Comparison of ENCODE assay signal across 18 mouse cellular contexts in the genomic region with DNA sequence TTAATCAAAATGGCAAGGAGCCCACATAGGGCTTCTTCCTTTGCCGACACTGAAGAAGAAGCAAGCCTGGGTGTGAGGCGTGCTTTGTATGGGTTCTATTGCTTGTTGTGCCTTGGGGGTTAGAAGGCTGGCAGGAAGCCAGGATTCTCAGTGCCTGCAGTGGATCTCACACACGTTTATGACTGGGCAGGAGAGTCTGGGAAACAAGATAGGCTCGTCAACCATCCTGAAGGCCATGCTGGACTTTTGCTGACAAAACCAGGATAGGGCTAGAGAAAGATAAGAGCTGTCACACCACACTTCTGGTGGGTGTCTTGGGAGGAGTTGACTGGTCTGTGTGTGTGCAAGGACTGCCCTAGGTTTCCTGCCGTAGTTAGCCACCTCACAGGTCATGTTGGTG.
"Had no signal": no experiment of that assay in that cellular context is flagged by ENCODE, and none has a peak within 500 bp of the region (broad histone marks: within the 10 kb centered on the region; RNA-seq: fewer than 3 reads in every experiment).

No protein-coding gene starts in this region.

- H3K4me2 ChIP-seq: liver, embryonic 13.5 days; midbrain, embryonic 13.5 days; neural tube, embryonic 13.5 days; stomach, embryonic 15.5 days had no signal

- H3K4me1 ChIP-seq: liver, embryonic 13.5 days; megakaryocyte, embryonic 14.5 days; stomach, embryonic 15.5 days had no signal

- H3K9me3 ChIP-seq: midbrain, embryonic 10.5 days; midbrain, embryonic 13.5 days; neural tube, embryonic 13.5 days; stomach, embryonic 15.5 days had no signal

- H3K27me3 ChIP-seq: liver, embryonic 13.5 days; megakaryocyte, embryonic 14.5 days; midbrain, embryonic 13.5 days; neural tube, embryonic 13.5 days; stomach, embryonic 15.5 days had no signal

- H3K9ac ChIP-seq: liver, embryonic 13.5 days; midbrain, embryonic 13.5 days; neural tube, embryonic 13.5 days; stomach, embryonic 15.5 days had no signal

- H3K27ac ChIP-seq: left cerebral cortex, adult 2 months; liver, embryonic 13.5 days; midbrain, embryonic 10.5 days; midbrain, embryonic 13.5 days; neural tube, embryonic 13.5 days; stomach, embryonic 15.5 days had no signal

- H3K4me3 ChIP-seq: left cerebral cortex, adult 2 months; liver, embryonic 13.5 days; megakaryocyte, embryonic 14.5 days; midbrain, embryonic 10.5 days; midbrain, embryonic 13.5 days; myocyte; neural tube, embryonic 13.5 days; stomach, embryonic 15.5 days had no signal

- ATAC-seq: midbrain, embryonic 13.5 days; midbrain, embryonic 16.5 days had no signal

- H3K36me3 ChIP-seq: liver, embryonic 13.5 days; midbrain, embryonic 10.5 days; midbrain, embryonic 13.5 days; neural tube, embryonic 13.5 days; stomach, embryonic 15.5 days had no signal

- DNase-seq: kidney, postnatal 10 days; kidney, postnatal 36 days; layer of hippocampus, postnatal 36 days; liver, embryonic 13.5 days; lung, adult 2 months; lung, postnatal 36 days; retina, postnatal 1 day; right cerebral cortex, postnatal 25 days; spleen, adult 18-20 months; thymus, postnatal 25 days had no signal
